Mouse (Mus musculus) liver, adult 2 months (tissue): Measurements from ENCODE around the gene Ntm. TPM values are rescaled to one million over a fixed set of nuclear protein-coding genes. Genes with fewer than 3 reads are reported as not detected.
A peak's percentile ranks its signal among the peaks of the same experiment; 100 is the strongest.

Source experiments
- DNase-seq: peaks from one replicate; pipeline ENCODE4 v3.0.0-alpha.2; 2011; ENCODE audit warnings: low read depth, low spot score; ENCODE audit errors: extremely low read depth
- H3K27ac ChIP-seq: fragments of 200-500 bp; replicated peaks from 2 replicates; pipeline ENCODE4 v1.5.1; 2012; ENCODE audit warnings: low read depth, mild to moderate bottlenecking, control low read depth, inconsistent platforms, low read length; ENCODE audit not compliant: insufficient read depth
- H3K27me3 ChIP-seq: fragments of 200-500 bp; 2 replicates; pipeline ENCODE4 v1.6.1; 2012; ENCODE audit warnings: mild to moderate bottlenecking, moderate library complexity, low read length, inconsistent platforms; ENCODE audit not compliant: control insufficient read depth, insufficient read depth
- H3K36me3 ChIP-seq: fragments of 200-500 bp; 2 replicates; pipeline ENCODE4 v1.6.1; 2012; ENCODE audit warnings: low read length, inconsistent platforms; ENCODE audit not compliant: control insufficient read depth, insufficient read depth
- H3K4me1 ChIP-seq: fragments of 200-500 bp; 2 replicates; pipeline ENCODE4 v1.6.1; 2011; ENCODE audit warnings: low read length; ENCODE audit not compliant: control insufficient read depth, insufficient read depth
- H3K4me3 ChIP-seq: fragments of 200-500 bp; 2 replicates; pipeline ENCODE4 v1.5.1; 2011; ENCODE audit warnings: low read depth, mild to moderate bottlenecking, control low read depth, low read length, moderate library complexity; ENCODE audit not compliant: insufficient read depth
- H3K79me2 ChIP-seq: fragments of 200-500 bp; 2 replicates; pipeline ENCODE4 v1.6.1; 2012; ENCODE audit warnings: inconsistent platforms, mild to moderate bottlenecking, low read length, moderate library complexity; ENCODE audit not compliant: control insufficient read depth, insufficient read depth
- H3K9ac ChIP-seq: fragments of 200-500 bp; 2 replicates; pipeline ENCODE4 v1.6.1; 2012; ENCODE audit warnings: low read depth, mild to moderate bottlenecking, control low read depth, inconsistent platforms, low read length
- CTCF ChIP-seq: fragments of 200-500 bp; IDR thresholded peaks from 2 replicates; pipeline ENCODE4 v1.5.1; 2011; ENCODE audit warnings: low read depth, low read length, control low read depth
- POLR2A ChIP-seq: fragments of 200-500 bp; IDR thresholded peaks from 2 replicates; pipeline ENCODE4 v1.6.1; 2011; ENCODE audit warnings: low read length, control low read depth; ENCODE audit not compliant: insufficient read depth; ENCODE audit errors: extremely low read depth
- WGBS: fragments of 180-500 bp; shearing (Covaris S2); methylation state at CpG from one replicate; pipeline ENCODE4 v1.1.7; 2018; 5-methylcytosine and 5-hydroxymethylcytosine counted together
- polyA plus RNA-seq: library from polyadenylated mRNA; depleted of rRNA; stranded (reverse); fragments of >200 nt; gene quantifications from 2 replicates; pipeline ENCODE4 v1.2.3, GENCODE M21; 2012
- total RNA-seq: library from RNA; depleted of rRNA; stranded (reverse); fragments of >200 nt; gene quantifications from 2 replicates; pipeline ENCODE4 v1.2.3, GENCODE M21; 2014

Ntm gene
- total and polyA plus RNA-seq, 2 experiments, result 2.1 to 3.2 TPM

DNA sequence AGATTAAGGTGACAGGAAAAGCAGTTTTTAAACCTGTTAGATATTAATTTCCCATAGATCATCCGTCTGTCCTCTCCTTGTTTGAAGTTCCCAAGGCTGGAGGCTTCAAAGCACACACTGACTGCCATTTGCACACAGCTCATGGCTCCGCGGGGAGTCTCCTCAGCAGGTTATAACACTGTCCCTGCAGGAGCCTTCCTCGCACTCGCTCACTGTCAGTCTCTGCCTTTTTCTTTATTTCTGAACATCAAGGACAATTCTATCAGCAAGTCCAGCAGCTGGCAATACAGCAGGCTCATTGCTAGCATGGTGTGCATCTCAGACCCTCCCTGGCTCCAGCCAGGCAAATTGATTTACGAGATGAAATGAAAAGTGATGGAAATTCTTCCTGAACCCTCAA is 485.7 kb downstream of the Ntm start:
- Histone ChIP-seq H3K4me1 (peaks cover 4% of the 10 kb centered on the region), H3K27ac (no peak overlapping the region), H3K4me3 (no peak overlapping the region), H3K9ac (no peak overlapping the region), H3K36me3 (no peaks in the 10 kb centered on the region), H3K27me3 (0 out of 2 replicates have a peak, but pooled peaks cover 2% of the 10 kb centered on the region), H3K79me2 (no peaks in the 10 kb centered on the region)
- no peak for DNase-seq
- TF ChIP-seq CTCF (no peak), POLR2A (no peak)
- WGBS, result 47% methylated on average over 6 of the region's 6 CpGs

DNA sequence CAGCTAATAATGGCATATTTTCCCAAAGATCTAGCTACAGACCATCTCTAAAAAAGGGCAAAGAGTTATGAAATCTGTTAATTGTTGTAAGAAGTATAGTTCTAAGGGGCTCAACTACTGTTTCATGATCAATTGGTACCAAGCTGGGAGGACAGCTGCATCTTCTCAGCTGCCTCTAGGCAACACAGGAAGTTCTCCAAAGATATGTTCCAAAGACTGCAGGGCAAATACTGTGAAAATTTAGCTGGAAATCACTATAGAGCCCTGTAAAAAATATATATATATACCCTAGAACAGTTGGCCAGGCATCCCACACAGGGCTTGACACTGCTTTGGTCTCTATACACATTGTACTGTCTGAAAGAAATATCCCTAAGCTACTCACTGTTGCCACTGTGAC is 489.5 kb downstream of the Ntm start:
- Histone ChIP-seq H3K4me3 (no peak overlapping the region), H3K4me1 (no peaks in the 10 kb centered on the region), H3K79me2 (no peaks in the 10 kb centered on the region), H3K27ac (no peak overlapping the region), H3K9ac (no peak overlapping the region), H3K27me3 (no peaks in the 10 kb centered on the region), H3K36me3 (no peaks in the 10 kb centered on the region)
- no peak for DNase-seq
- no peak for TF ChIP-seq POLR2A
- TF ChIP-seq CTCF, result no peak

DNA sequence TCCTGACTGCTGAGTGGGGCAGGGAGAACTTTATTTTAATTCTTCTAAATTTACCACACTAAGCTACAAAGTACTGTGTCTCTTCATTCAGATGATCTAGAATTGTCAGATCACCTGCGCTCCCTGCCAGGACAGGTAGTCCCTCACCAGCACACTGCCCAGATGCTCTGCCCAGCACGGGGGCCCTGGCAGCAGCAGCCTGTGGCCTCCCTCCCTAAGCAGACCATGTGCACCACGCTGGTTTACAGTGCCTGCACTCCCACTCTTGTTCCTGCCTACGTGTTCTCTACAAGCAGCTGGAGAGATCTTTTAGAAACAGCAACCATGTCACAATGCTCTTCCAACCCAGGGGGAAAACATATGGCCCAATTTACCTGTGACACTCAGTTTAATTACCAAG is 490.7 kb downstream of the Ntm start:
- no peak for DNase-seq
- 70% methylated on average over 4 of the region's 4 CpGs for WGBS
- Histone ChIP-seq H3K79me2 (no peaks in the 10 kb centered on the region), H3K27ac (no peak overlapping the region), H3K36me3 (no peaks in the 10 kb centered on the region), H3K4me1 (no peaks in the 10 kb centered on the region), H3K9ac (no peak overlapping the region), H3K4me3 (no peak overlapping the region), H3K27me3 (no peaks in the 10 kb centered on the region)
- TF ChIP-seq CTCF, result no peak

DNA sequence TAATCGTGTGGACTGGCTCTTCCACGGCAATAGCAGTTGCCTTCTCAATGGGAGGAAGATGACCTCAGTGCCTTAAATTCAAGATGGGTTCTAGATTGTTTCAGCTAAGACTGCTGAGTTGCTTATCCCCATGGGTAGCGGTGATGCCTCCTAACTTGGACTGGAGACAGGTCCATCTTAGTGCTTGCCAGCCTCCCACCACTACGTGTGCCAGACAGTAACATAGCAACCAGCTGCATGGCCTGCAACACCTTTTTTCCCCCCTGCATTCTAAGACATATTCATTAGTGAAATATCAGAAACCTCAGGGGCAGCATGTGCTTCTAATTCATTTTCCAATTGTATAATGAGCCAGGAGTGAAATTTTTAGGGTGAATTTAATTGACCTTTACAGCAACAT is 498.2 kb downstream of the Ntm start:
- TF ChIP-seq POLR2A (no peak), CTCF (no peak)
- no peaks in the 10 kb centered on the region for H3K79me2 ChIP-seq
- H3K27me3 ChIP-seq, result peaks cover 2% of the 10 kb centered on the region; the same call in 1 of the 2 replicates
- no peaks in the 10 kb centered on the region for H3K4me1 ChIP-seq
- H3K9ac ChIP-seq, result no peak overlapping the region
- no peak overlapping the region for H3K4me3 ChIP-seq
- no peak overlapping the region for H3K27ac ChIP-seq
- no peaks in the 10 kb centered on the region for H3K36me3 ChIP-seq
- no peak for DNase-seq
- 79% methylated on average over 4 of the region's 4 CpGs for whole genome bisulfite sequencing

DNA sequence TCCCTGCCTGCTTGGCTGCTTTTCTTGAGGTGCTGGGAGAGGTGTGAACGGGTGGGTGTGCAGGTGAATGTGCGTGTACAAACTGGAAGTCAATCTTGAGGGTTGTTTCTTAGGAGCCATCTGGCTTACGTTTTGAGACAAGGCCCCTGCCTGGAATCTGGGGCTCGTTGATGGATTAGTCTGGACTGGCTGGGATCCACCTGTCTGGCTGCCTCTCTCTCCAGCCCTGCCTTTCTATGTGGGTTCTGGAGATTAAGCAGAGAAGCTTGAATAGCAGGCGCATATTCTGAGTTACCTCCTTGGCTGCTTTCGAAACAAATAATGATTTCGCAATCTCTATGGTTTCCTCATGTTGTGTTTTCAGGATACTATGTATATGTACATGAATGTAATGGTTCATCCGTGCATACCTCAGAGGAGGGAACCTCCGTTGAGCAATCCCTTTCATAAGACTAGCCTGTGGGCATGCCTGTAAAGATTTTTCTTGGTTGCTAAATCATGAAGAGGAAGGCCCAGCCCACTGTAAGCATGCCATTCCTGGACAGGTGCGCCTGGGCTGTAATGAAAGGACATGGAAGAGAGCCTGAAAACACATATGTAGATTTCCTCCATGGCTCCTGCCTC is 499.9 kb downstream of the Ntm start:
- H3K27ac ChIP-seq, result no peak overlapping the region
- no peak for TF ChIP-seq POLR2A
- TF ChIP-seq CTCF, result no peak
- WGBS, result 67% methylated on average over 10 of the region's 10 CpGs
- H3K4me1 ChIP-seq, result no peaks in the 10 kb centered on the region
- no peak overlapping the region for H3K4me3 ChIP-seq
- H3K79me2 ChIP-seq, result no peaks in the 10 kb centered on the region
- H3K36me3 ChIP-seq, result no peaks in the 10 kb centered on the region
- peaks cover 2% of the 10 kb centered on the region; the same call in 1 of the 2 replicates for H3K27me3 ChIP-seq
- DNase-seq, result peak; percentile 7
- no peak overlapping the region for H3K9ac ChIP-seq

DNA sequence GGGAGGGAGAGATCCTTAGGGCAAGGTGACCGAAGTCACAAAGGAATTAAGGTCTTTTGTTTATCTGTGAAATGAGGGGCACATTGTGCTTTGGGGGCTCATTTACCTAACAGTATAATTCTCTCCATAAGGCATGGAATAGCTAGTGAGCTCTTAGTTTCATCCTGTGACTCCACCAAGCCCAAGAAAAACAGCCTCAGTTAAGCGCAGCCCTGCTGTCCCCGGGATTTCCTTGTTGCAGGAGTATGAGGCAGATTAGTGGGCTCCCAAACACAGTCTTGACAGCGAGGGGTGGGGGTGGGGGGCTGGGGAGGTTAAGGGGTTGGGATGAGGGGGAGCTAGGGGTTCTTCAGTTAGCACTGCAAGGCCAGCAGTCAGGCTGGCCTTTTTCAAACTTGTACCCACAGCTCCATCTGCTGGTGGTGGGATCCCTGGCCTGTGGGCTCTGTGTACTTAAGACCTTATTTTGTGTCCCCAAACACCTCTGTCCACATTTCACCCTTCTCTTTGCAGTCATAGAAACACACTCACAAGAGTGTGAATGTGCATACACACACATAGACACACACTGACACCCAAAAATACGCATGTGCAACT is 504.9 kb downstream of the Ntm start:
- H3K4me1 ChIP-seq, result no peaks in the 10 kb centered on the region
- no peaks in the 10 kb centered on the region for H3K27me3 ChIP-seq
- H3K79me2 ChIP-seq, result no peaks in the 10 kb centered on the region
- no peak overlapping the region for H3K27ac ChIP-seq
- no peaks in the 10 kb centered on the region for H3K36me3 ChIP-seq
- H3K4me3 ChIP-seq, result no peak overlapping the region
- DNase-seq, result peak; percentile 12
- TF ChIP-seq CTCF (peak; percentile 62), POLR2A (no peak)
- 19% methylated on average over 5 of the region's 5 CpGs for WGBS
- H3K9ac ChIP-seq, result no peak overlapping the region
